Mouse (Mus musculus): ENCODE measurements around the gene Adam17. TPM values are rescaled to one million over a fixed set of nuclear protein-coding genes. Genes with fewer than 3 reads are reported as not detected.

Adam17 gene
- total RNA-seq (2023; ENCODE audit: inconsistent age) = 106 to 112 TPM (median 107 TPM) in 4 replicates

DNA sequence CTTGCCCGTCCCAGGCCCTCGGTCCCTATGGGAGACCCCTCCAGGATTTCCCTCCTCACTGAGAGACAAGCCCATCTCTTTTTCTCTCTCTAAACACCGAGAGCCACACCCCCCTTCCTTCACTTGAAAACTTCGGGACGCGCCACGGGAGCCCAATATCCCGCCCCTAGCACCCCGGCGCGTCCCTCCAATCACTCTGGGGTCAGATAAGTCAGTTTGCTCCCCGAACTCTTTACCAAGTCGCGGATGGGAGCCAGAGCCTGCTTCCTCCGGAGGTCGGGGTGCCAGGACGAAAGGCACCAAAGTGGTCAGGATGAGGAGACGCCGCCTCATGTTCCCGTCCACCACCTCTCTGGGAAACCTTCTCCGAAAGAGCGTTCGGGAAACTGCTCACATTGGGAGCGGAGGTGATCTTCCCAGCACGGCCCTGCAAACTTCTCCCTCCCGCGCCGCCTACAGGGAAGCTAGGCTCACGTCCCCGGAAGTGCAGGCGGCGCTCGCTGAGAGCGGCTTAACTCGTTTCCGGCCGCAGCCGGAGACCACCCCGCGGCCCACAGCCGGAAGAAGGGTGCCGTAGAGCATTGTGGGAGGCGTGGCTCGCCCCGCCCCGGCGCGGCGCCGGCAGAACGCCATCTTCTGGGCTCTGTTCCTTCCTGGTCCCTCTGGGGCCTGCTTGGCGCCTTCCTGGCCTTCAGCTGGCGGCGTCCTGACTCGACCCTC, at the start of gene Adam17:
Gene Adam17 (minus strand): TSS at position 533 of the 720 bp plus-strand sequence.

DNA sequence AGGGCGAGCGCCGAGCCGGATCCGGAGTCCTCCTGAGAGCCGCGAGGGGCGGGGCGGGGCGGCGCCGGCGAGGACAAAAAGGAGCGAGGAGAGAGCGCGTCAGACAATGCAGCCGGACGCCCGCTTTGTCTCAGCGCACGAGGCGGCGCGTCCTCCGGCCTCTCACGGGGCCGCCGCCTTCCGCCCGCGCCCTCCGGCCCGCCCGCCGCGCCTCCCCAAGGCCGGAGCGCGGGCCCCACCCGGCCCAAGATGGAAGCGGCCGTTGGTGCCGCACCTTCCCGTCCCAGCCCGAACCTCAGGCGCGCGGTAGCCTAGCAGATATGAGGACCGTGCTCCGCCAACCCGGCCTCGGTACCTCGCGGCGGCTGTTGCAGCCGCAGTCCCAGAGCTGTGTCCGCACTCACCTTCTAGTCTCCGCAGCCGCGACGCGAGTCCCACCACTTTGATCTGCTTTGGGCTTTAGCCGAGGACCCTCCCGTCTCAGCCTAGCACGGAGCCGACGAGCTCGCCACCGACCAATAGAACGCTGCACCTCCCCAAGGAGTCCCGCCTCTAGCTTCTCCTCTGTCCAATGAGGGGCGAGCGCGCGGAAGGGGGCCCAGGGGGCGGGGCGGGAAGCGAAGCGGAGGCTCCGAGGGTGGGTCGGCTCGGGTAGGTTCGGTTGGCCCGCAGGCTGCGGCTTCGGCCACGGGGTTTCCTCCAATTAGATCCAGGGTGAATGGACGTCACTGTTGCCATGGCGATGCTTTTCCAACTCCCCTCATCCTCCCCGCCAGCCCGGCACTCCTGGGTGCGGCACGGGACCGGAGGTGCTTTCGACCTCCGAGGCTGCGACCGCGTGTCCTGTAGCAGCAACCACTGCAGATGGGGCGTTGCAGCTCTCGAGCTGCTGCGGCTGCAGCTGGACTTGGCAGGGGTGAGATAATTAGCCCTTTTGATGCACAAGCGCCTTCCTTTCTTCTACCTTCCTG, 44.0 kb upstream of the Adam17 start, which contains the start of gene Ywhaq:
Gene Ywhaq (minus strand): TSS at position 538 of the 971 bp plus-strand sequence.

DNA sequence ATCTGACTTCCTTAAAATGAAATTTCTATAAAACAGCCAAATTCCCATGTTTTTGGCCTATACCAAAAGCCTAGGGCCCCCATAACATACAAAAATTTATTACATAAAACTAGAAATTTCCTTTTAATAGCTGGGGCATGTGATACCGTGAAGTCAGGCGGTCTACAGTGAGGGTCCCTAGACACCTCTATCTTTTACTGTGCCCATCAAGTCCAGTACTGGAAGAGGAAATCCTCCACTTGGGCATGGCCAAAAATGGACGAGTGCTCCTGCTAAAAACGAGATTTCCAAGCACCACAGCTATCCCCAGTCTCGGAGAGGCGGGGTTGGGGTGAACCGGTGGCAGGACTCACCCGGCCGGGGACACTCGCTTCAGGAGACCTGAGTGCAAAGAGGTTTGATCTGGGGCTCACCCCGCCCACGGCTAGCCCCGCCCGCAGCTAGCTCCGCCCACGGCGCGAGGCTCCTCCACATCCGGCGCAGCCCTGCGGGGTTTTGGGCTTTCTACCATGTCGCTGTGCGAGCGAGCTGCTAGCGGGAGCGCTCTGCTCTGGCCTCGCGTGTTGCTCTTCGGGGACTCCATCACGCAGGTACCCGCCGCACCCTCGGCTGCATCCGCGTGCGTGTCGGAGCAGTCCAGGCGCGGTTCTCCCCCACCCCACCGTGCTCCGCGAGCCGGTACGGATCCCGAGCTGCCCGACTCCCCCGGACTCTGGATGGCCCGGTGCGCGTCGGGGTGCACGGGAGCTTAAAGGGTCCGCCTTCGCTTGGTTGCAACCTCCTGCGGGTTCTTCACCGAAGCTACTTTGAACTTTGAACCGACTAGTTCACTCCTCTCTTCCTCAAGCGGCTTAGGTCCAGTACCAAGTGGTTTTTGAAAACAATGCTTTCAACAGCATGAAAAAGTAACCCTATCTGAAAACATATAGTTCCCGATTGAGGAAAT, 57.2 kb downstream of the Adam17 start, which contains the start of gene Iah1:
Gene Iah1 (plus strand): TSS at position 467 of the 946 bp plus-strand sequence.

DNA sequence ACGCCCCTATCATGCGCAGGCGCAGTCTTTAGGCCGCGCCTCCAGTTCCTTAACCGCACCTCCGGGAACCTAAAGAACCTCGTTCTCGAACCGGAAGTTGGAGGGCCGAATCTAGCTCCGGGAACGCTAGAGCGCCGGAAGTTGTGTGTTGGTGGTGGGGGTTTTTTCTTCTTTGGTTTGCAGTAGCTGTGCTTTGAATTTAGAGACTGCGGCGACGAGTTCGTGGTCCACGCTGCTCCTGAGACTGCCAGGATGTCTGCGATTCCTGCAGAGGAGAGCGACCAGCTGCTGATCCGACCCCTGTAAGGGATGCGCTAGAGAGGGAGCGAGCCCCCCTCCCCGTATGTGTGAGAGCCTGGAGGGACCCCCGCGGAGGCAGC, 87.2 kb downstream of the Adam17 start, which contains the start of gene Itgb1bp1:
Gene Itgb1bp1 (minus strand): TSS at position 42 of the 380 bp plus-strand sequence.

DNA sequence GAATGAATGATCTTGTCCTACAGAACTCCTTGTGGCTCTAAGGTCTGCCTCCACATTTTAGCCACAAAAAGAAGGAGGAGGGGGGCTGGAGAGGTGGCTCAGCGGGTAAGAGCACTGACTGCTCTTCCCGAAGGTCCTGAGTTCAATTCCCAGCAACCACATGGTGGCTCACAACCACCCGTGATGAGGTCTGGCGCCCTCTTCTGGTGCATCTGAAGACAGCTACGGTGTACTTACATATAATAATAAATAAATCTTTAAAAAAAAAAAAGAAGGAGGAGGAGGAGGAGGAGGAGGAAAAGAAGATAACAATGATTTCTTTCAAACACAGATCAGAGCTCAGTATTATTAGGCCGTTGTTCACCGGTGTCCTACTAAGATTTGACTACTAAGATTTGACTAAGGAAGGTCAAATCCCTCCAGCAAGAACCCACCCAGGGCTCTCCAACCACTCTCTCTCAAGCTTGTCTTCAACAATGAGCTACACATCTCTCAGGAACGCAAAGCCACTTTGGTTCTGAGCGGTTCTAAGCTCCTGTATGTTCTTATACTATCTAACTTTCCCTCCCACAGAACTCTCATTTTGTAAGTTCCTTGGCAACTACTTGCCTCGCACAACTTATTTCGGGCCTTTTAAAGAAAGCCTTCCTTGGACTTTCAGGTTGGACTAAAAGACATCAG, 88.5 kb downstream of the Adam17 start, which contains the start of gene Cpsf3:
Gene Cpsf3 (plus strand): TSS at position 631 of the 681 bp plus-strand sequence.

Other genes with a start within 250 kb of the Adam17 start
- gene Cpsf3, start 88.2 kb downstream of the Adam17 start, total RNA-seq (2023; ENCODE audit: inconsistent age) = 110 to 113 TPM (median 111 TPM) in 4 replicates
- 40.8 to 50.7 TPM (median 41.8 TPM) in 4 replicates for gene Itgb1bp1, start 87.3 kb downstream of the Adam17 start, total RNA-seq (2023; ENCODE audit: inconsistent age)
- 50.0 to 62.0 TPM (median 57.8 TPM) in 4 replicates for gene Iah1, start 57.2 kb downstream of the Adam17 start, total RNA-seq (2023; ENCODE audit: inconsistent age)
- gene Ywhaq, start 44.0 kb upstream of the Adam17 start, total RNA-seq (2023; ENCODE audit: inconsistent age) = 155 to 182 TPM (median 170 TPM) in 4 replicates